Mouse (Mus musculus) CH12.LX (cell line): ENCODE data around the gene Tfpi2. TPM values are rescaled to one million over a fixed set of nuclear protein-coding genes. Genes with fewer than 3 reads are reported as not detected.

Experiments
- DNase-seq: peaks from one replicate; pipeline ENCODE4 v3.0.0-alpha.2; 2013; ENCODE audit errors: extremely low read depth
- H3K27ac ChIP-seq: 2 replicates; pipeline ENCODE4 v1.5.1; 2012; ENCODE audit warnings: low read depth, mild to moderate bottlenecking, control low read depth, moderate library complexity; ENCODE audit not compliant: insufficient read depth
- H3K27me3 ChIP-seq: replicated peaks from 2 replicates; pipeline ENCODE3; 2012; ENCODE audit warnings: inconsistent platforms
- H3K36me3 ChIP-seq, 2 experiments: replicated peaks in 1 of 2; 2 replicates each; pipeline versions ENCODE3 to v1.6.1; 2012; ENCODE audit warnings: inconsistent platforms in 1 of 2, low read length in 1 of 2, mild to moderate bottlenecking in 1 of 2, mixed read lengths in 1 of 2, moderate library complexity in 1 of 2; ENCODE audit not compliant: control insufficient read depth in 1 of 2, insufficient read depth in 1 of 2
- H3K4me1 ChIP-seq, 2 experiments: 2 replicates each; pipeline ENCODE4 v1.6.1; 2012; ENCODE audit warnings: inconsistent platforms in 1 of 2, moderate library complexity in 1 of 2; ENCODE audit not compliant: insufficient read depth in 2 of 2, control insufficient read depth in 1 of 2
- H3K4me2 ChIP-seq: 2 replicates; pipeline ENCODE4 v1.6.1; 2012; ENCODE audit warnings: low read depth, mild to moderate bottlenecking, control low read depth; ENCODE audit not compliant: poor library complexity, insufficient read depth, severe bottlenecking
- H3K4me3 ChIP-seq, 3 experiments: fragments of 150-350 bp in 1 of 3; sonication (generic) in 1 of 3; replicated peaks in 1 of 3; 2 replicates each; pipeline versions ENCODE3 to v1.5.1; 2011 to 2012; ENCODE audit warnings: low read depth in 2 of 3, low read length in 2 of 3, mild to moderate bottlenecking in 2 of 3, moderate library complexity in 2 of 3, control low read depth in 1 of 3, improper control_type of control experiment in 1 of 3, inconsistent platforms in 1 of 3, mixed read lengths in 1 of 3; ENCODE audit not compliant: poor library complexity in 1 of 3
- H3K79me2 ChIP-seq: replicated peaks from 2 replicates; pipeline ENCODE4 v1.6.1; 2012; ENCODE audit warnings: mild to moderate bottlenecking, moderate library complexity; ENCODE audit not compliant: control insufficient read depth, poor library complexity, insufficient read depth, severe bottlenecking; ENCODE audit errors: extremely low read depth
- H3K9ac ChIP-seq: 2 replicates; pipeline ENCODE4 v1.6.1; 2012; ENCODE audit warnings: low read depth, mild to moderate bottlenecking, control low read depth, moderate library complexity; ENCODE audit not compliant: insufficient read depth
- H3K9me3 ChIP-seq: replicated peaks from 2 replicates; pipeline ENCODE3; 2012; ENCODE audit warnings: low read length, inconsistent platforms, mixed read lengths
- CHD1 ChIP-seq: IDR thresholded peaks from 2 replicates; pipeline ENCODE4 v1.6.1; 2012; ENCODE audit warnings: low read depth, low read length, improper control_type of control experiment, inconsistent platforms
- CHD2 ChIP-seq: IDR thresholded peaks from 2 replicates; pipeline ENCODE4 v1.6.1; 2011; ENCODE audit warnings: low read length, improper control_type of control experiment
- CTCF ChIP-seq, 2 experiments: IDR thresholded peaks in 1 of 2; conservative IDR thresholded peaks in 1 of 2; 2 replicates each; pipeline ENCODE4 v1.5.1; 2011 to 2012; ENCODE audit warnings: low read depth in 2 of 2, low read length in 2 of 2, improper control_type of control experiment in 1 of 2, inconsistent platforms in 1 of 2, mild to moderate bottlenecking in 1 of 2, moderate library complexity in 1 of 2
- ETS1 ChIP-seq: conservative IDR thresholded peaks from 2 replicates; pipeline ENCODE4 v1.6.1; 2012; ENCODE audit warnings: low read depth, mild to moderate bottlenecking, inconsistent platforms, low read length, improper control_type of control experiment, moderate library complexity
- IRF4 ChIP-seq: IDR thresholded peaks from 2 replicates; pipeline ENCODE4 v1.6.1; 2014; ENCODE audit warnings: low read depth, mild to moderate bottlenecking, inconsistent platforms, low read length, improper control_type of control experiment
- MAX ChIP-seq: IDR thresholded peaks from 2 replicates; pipeline ENCODE4 v1.6.1; 2011; ENCODE audit warnings: low read length, improper control_type of control experiment
- MEF2A ChIP-seq: IDR thresholded peaks from 2 replicates; pipeline ENCODE4 v1.6.1; 2014; ENCODE audit warnings: low read depth, mild to moderate bottlenecking, inconsistent platforms, low read length, improper control_type of control experiment, borderline replicate concordance
- MXI1 ChIP-seq: IDR thresholded peaks from 2 replicates; pipeline ENCODE4 v1.6.1; 2011; ENCODE audit warnings: mild to moderate bottlenecking, low read depth, low read length, improper control_type of control experiment
- NELFE ChIP-seq: IDR thresholded peaks from 2 replicates; pipeline ENCODE4 v1.6.1; 2011; ENCODE audit warnings: low read depth, low read length, improper control_type of control experiment
- NRF1 ChIP-seq: IDR thresholded peaks from 2 replicates; pipeline ENCODE4 v1.6.1; 2014; ENCODE audit warnings: low read depth, mild to moderate bottlenecking, inconsistent platforms, low read length, improper control_type of control experiment, moderate library complexity
- PAX5 ChIP-seq: IDR thresholded peaks from 2 replicates; pipeline ENCODE4 v1.6.1; 2012; ENCODE audit warnings: low read length, inconsistent platforms, mixed read lengths
- POLR2AphosphoS2 ChIP-seq: IDR thresholded peaks from 2 replicates; pipeline ENCODE4 v1.6.1; 2011; ENCODE audit warnings: low read depth, low read length, improper control_type of control experiment
- SMC3 ChIP-seq: IDR thresholded peaks from 2 replicates; pipeline ENCODE4 v1.6.1; 2011; ENCODE audit warnings: low read depth, low read length, improper control_type of control experiment
- TBP ChIP-seq: conservative IDR thresholded peaks from 2 replicates; pipeline ENCODE4 v1.6.1; 2011; ENCODE audit warnings: low read depth, low read length, improper control_type of control experiment
- UBTF ChIP-seq: IDR thresholded peaks from 2 replicates; pipeline ENCODE4 v1.6.1; 2012; ENCODE audit warnings: low read depth, mild to moderate bottlenecking, inconsistent platforms, low read length, improper control_type of control experiment, moderate library complexity
- dilution Hi-C: fragments of 300-500 bp; cut with MboI; formaldehyde crosslinking; loops from 2 replicates; pipeline ENCODE4 v1.14.3; 2020; ENCODE audit warnings: low sequenced_read_pairs; ENCODE audit not compliant: extremely low pct_unique_long_range_greater_than_20kb, extremely low pct_ligation_motif_present
- in situ Hi-C: fragments of 300-500 bp; cut with MboI; formaldehyde crosslinking; loops from 3 replicates; pipeline ENCODE4 v1.14.3; 2019; ENCODE audit warnings: low sequenced_read_pairs, low pct_ligation_motif_present, low pct_unique_long_range_greater_than_20kb, mixed read lengths
- polyA plus RNA-seq: library from polyadenylated mRNA; unstranded; fragments of >175 nt; gene quantifications from 2 replicates; pipeline ENCODE4 v1.2.1, GENCODE M21; 2012; ENCODE audit warnings: low read depth; ENCODE audit not compliant: insufficient read length
- total RNA-seq, 2 experiments: library from RNA; depleted of rRNA; stranded (reverse); fragments of 300-350 nt in 1 of 2; fragments of >200 nt in 1 of 2; gene quantifications; 2 replicates each; pipeline ENCODE4 v1.2.3; 2012 to 2014

The Tfpi2 gene
- total and polyA plus RNA-seq, 3 experiments: not detected

GRCm38 (mm10) chr6:4026367-4026766 lies 37.6 kb upstream of the Tfpi2 start:
- no peak for TF ChIP-seq NELFE
- TF ChIP-seq NRF1: no peak
- TF ChIP-seq MAX: no peak
- no peak for TF ChIP-seq UBTF
- Histone ChIP-seq H3K9me3 (no peaks in the 10 kb centered on the region), H3K4me1 (0 out of 4 replicates have a peak, but pooled peaks cover 0 to 3% of the 10 kb centered on the region in 2 experiments), H3K4me2 (peak overlapping the region; percentile 2; the same call in 1 of the 2 replicates), H3K27me3 (no peaks in the 10 kb centered on the region), H3K27ac (no peak overlapping the region), H3K36me3 (no peaks in the 10 kb centered on the region), H3K79me2 (no peaks in the 10 kb centered on the region), H3K4me3 (no peak overlapping the region), H3K9ac (no peak overlapping the region)
- no peak for DNase-seq
- in situ Hi-C loops: no loop called here
- dilution Hi-C loops: no loop called here

GRCm38 (mm10) chr6:4022645-4023044 lies 33.9 kb upstream of the Tfpi2 start:
- no peaks in the 10 kb centered on the region for H3K9me3 ChIP-seq
- no peaks in the 10 kb centered on the region for H3K79me2 ChIP-seq
- in situ Hi-C loops: no loop called here
- no peaks in the 10 kb centered on the region for H3K27me3 ChIP-seq
- no peak for DNase-seq
- no peaks in the 10 kb centered on the region for H3K4me1 ChIP-seq
- H3K9ac ChIP-seq: no peak overlapping the region
- no peak for TF ChIP-seq TBP
- TF ChIP-seq CTCF (conservative IDR thresholded peaks at IDR 0.05 in 1 of 2, IDR thresholded peaks at IDR 0.05 in 1 of 2; ENCODE audit: low read depth in 2 of 2, low read length in 2 of 2): no peak
- no peak for TF ChIP-seq IRF4
- no peak for TF ChIP-seq CHD1
- no peak for TF ChIP-seq UBTF
- TF ChIP-seq ETS1: no peak
- TF ChIP-seq CHD2: no peak
- no peak for TF ChIP-seq POLR2AphosphoS2
- TF ChIP-seq MXI1: no peak
- no peak for TF ChIP-seq SMC3
- no peaks in the 10 kb centered on the region for H3K36me3 ChIP-seq
- dilution Hi-C loops: no loop called here
- H3K27ac ChIP-seq: no peak overlapping the region
- no peak overlapping the region for H3K4me3 ChIP-seq
- H3K4me2 ChIP-seq: no peak overlapping the region

- H3K9me3 ChIP-seq: no peaks in the 10 kb centered on the region
- no peak overlapping the region for H3K4me2 ChIP-seq
- H3K4me1 ChIP-seq: no peaks in the 10 kb centered on the region
- H3K27me3 ChIP-seq: no peaks in the 10 kb centered on the region
- H3K9ac ChIP-seq: no peak overlapping the region
- no peak for TF ChIP-seq PAX5
- TF ChIP-seq MEF2A: no peak
- in situ Hi-C loops (no loop called here), dilution Hi-C loops (no loop called here)
- H3K79me2 ChIP-seq: no peaks in the 10 kb centered on the region
- no peak for DNase-seq
- no peak overlapping the region for H3K27ac ChIP-seq
- H3K4me3 ChIP-seq: no peak overlapping the region
- no peaks in the 10 kb centered on the region for H3K36me3 ChIP-seq
Measured at GRCm38 (mm10) chr6:4009548-4009947, 20.8 kb upstream of the Tfpi2 start.
